Mouse (Mus musculus): ENCODE measurements around the gene Serpine1. TPM values are rescaled to one million over a fixed set of nuclear protein-coding genes. Genes with fewer than 3 reads are reported as not detected.

Serpine1 gene
- total and polyA plus RNA-seq, 3 experiments, result 0.04 to 0.11 TPM; not detected in 1

GRCm38 (mm10) chr5:137102575-137103522 is 30.8 kb upstream of the Serpine1 start (continued):
- no peak for TF ChIP-seq MYB (IDR thresholded peaks at IDR 0.05; ENCODE audit: low read depth, low read length)
- TF ChIP-seq E2F4 (IDR thresholded peaks at IDR 0.05; ENCODE audit: borderline replicate concordance, low read depth, low read length), result 0 out of 2 replicates have a peak, but pooled peaks have one; percentile 18
- no peak for TF ChIP-seq ZNF384 (IDR thresholded peaks at IDR 0.05; ENCODE audit: low read depth, low read length)
- no peak; the same call in 1 of the 2 replicates for TF ChIP-seq TCF12 (IDR thresholded peaks at IDR 0.05; ENCODE audit: low read depth, low read length)
- TF ChIP-seq EP300 (IDR thresholded peaks at IDR 0.05; ENCODE audit: low read depth in 1 of 2, low read length in 2 of 2), result peak; percentile 72 to 74
- TF ChIP-seq POLR2A (IDR thresholded peaks at IDR 0.05; ENCODE audit: control insufficient read depth in 1 of 2, insufficient read depth in 1 of 2, low read depth in 1 of 2, low read length in 2 of 2, poor library complexity in 1 of 2), result peak; percentile 23 to 86; a peak in 3 of 4 replicates
- TF ChIP-seq UBTF (IDR thresholded peaks at IDR 0.05; ENCODE audit: borderline replicate concordance, insufficient read depth, low read depth, low read length), result no peak
- peak; percentile 93 for TF ChIP-seq MYC (IDR thresholded peaks at IDR 0.05; ENCODE audit: low read depth, low read length)
- no peak for TF ChIP-seq ZKSCAN1 (IDR thresholded peaks at IDR 0.05; ENCODE audit: low read depth, low read length)
- 0 out of 2 replicates have a peak, but pooled peaks have one; percentile 33 for TF ChIP-seq MAZ (IDR thresholded peaks at IDR 0.05; ENCODE audit: low read depth, low read length)
- no peak for TF ChIP-seq NRF1 (IDR thresholded peaks at IDR 0.05; ENCODE audit: insufficient read depth, low read depth, low read length, poor library complexity, severe bottlenecking)
- peak; percentile 91 for TF ChIP-seq GABPA (IDR thresholded peaks at IDR 0.05; ENCODE audit: low read depth, low read length)
- peak; percentile 76 for TF ChIP-seq JUND (IDR thresholded peaks at IDR 0.05; ENCODE audit: low read depth, low read length)
- no peak for TF ChIP-seq CTCF (IDR thresholded peaks at IDR 0.05 in 2 of 3, conservative IDR thresholded peaks at IDR 0.05 in 1 of 3; ENCODE audit: control insufficient read depth in 1 of 3, insufficient read depth in 1 of 3, low read depth in 2 of 3, low read length in 3 of 3, poor library complexity in 1 of 3, severe bottlenecking in 1 of 3)
- no peak for TF ChIP-seq GATA1 (IDR thresholded peaks at IDR 0.05; ENCODE audit: low read depth, low read length)
- no peak; the same call in 1 of the 2 replicates for TF ChIP-seq POLR2AphosphoS5 (IDR thresholded peaks at IDR 0.05; ENCODE audit: borderline replicate concordance, low read depth, low read length)
- TF ChIP-seq RAD21 (IDR thresholded peaks at IDR 0.05; ENCODE audit: low read depth, low read length), result no peak
- TF ChIP-seq USF2 (IDR thresholded peaks at IDR 0.05; ENCODE audit: borderline replicate concordance in 1 of 2, insufficient read depth in 1 of 2, low read depth in 1 of 2, low read length in 2 of 2), result 0 out of 4 replicates have a peak, but pooled peaks of 1 of the 2 experiments have one; percentile 39

DNA sequence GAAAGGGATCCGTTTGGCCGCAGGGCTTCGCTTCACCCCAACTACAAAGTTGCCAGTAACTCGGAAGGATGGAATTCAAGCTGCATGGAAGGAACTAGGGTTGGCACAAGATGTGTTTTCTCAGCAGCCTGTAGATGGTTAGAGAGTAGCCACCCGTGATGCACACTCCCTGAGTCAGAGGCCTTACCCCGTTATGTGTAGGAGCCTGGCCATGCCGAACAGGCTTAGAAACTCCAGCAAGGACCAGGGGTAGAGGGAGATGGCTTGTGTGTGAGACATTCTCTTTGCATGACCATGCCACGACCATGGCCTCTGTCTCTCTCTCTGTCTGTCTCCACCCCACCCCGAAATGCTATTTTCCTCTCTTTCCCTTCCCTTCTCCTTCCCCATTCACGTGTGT is 30.0 kb upstream of the Serpine1 start:
- Histone ChIP-seq H3K79me2 (ENCODE audit: control insufficient read depth, insufficient read depth, low read length, poor library complexity) (peaks cover 11% of the 10 kb centered on the region), H3K27me3 (ENCODE audit: control insufficient read depth in 1 of 2, insufficient read depth in 2 of 2, low read length in 2 of 2) (no peaks in the 10 kb centered on the region), H3K4me3 (ENCODE audit: control insufficient read depth in 1 of 2, insufficient read depth in 1 of 2, low read depth in 2 of 2, low read length in 2 of 2) (peak overlapping the region; percentile 57 to 70), H3K36me3 (ENCODE audit: control insufficient read depth in 1 of 2, insufficient read depth in 2 of 2, low read length in 2 of 2) (peaks cover 0 to 36% of the 10 kb centered on the region in 2 experiments; a peak in 2 of 4 replicates), H3K4me1 (ENCODE audit: control insufficient read depth in 1 of 2, insufficient read depth in 2 of 2, low read length in 2 of 2) (peaks cover 17 to 51% of the 10 kb centered on the region in 2 experiments), H3K9me3 (replicated peaks; ENCODE audit: insufficient read depth, low read length) (no peaks in the 10 kb centered on the region), H3K9ac (ENCODE audit: control insufficient read depth, low read depth, low read length, poor library complexity, severe bottlenecking) (peak overlapping the region; percentile 85), H3K27ac (ENCODE audit: control insufficient read depth, low read depth, low read length) (peak overlapping the region; percentile 96)
- peak; percentile 67 for DNase-seq (ENCODE audit: low read depth, low spot score)
- TF ChIP-seq ETS1 (IDR thresholded peaks at IDR 0.05; ENCODE audit: low read depth, low read length) (no peak), MYC (IDR thresholded peaks at IDR 0.05; ENCODE audit: low read depth, low read length) (no peak), UBTF (IDR thresholded peaks at IDR 0.05; ENCODE audit: borderline replicate concordance, insufficient read depth, low read depth, low read length) (no peak)

Measured in MEL (cell line).